Mouse (Mus musculus) cortical plate, adult 2 months (tissue): Measurements from ENCODE around the gene Lamb3.

Experiments used
- CTCF ChIP-seq: fragments of 200-500 bp; IDR thresholded peaks from 2 replicates; pipeline ENCODE4 v1.5.1; 2011; ENCODE audit warnings: mild to moderate bottlenecking, control low read depth, low read length; ENCODE audit not compliant: insufficient read depth; ENCODE audit errors: extremely low read depth
- POLR2A ChIP-seq: fragments of 200-500 bp; IDR thresholded peaks from 2 replicates; pipeline ENCODE4 v1.6.1; 2011; ENCODE audit warnings: mild to moderate bottlenecking, low read length, control low read depth; ENCODE audit not compliant: insufficient read depth; ENCODE audit errors: extremely low read depth

DNA sequence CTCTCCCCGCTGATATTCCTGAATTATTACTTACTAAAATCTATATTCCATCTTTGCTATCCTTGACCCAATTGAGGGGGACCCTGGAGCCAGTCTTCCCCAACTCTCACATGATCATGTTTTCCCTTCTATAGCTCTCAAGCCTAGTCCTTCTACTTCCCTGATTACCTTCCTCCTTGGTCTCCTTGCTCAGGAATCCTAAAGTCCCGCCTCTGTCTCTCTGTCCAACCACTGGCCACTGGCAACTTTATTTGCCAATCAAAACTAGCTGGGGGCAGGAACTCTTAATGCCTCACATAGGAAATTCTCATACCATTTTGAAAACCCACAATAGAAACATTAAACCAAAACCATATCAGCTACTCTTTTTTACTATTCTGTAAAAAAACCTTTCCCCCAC is 73.8 kb downstream of the Lamb3 start:
- TF ChIP-seq CTCF (no peak), POLR2A (no peak)
